Mouse (Mus musculus) cerebellum, postnatal 10 days (tissue): ENCODE data around the gene Mif.
A peak's percentile ranks its signal among the peaks of the same experiment; 100 is the strongest.
"Not testable (repeated sequence)": the region's sequence is repeated elsewhere in the genome, so short reads cannot be mapped to it uniquely, and the experiment has no call there.

Source experiments
- DNase-seq, 2 experiments: peaks; one replicate each; pipeline ENCODE4 v3.0.0; 2021; ENCODE audit warnings: mixed read lengths in 2 of 2

Mif gene

GRCm38 (mm10) chr10:75859786-75860470 is at the start of gene Mif:
TSS of gene Mif (minus strand) at chr10:75860240.
- DNase-seq = peak; percentile 93 to 94

DNA sequence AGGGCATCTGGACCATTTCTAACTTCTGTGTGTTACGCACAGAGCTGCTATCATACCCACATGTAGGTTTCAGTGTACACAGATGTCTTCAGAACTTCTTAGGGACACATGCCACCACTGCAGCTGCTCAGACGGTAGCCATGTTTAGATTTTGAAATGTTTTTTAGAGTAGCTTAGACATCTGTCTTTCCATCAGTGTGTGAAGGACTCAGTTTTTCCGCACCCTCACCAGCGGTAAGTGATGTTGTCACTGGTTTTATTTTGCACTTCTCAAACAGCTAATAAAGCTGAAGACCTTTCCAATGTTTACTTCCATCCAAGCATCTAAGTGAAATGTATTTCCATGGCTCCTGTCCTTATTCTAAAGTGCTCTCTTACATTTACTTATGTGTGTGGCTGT is 46.8 kb upstream of the Mif start:
- DNase-seq = no peak

DNA sequence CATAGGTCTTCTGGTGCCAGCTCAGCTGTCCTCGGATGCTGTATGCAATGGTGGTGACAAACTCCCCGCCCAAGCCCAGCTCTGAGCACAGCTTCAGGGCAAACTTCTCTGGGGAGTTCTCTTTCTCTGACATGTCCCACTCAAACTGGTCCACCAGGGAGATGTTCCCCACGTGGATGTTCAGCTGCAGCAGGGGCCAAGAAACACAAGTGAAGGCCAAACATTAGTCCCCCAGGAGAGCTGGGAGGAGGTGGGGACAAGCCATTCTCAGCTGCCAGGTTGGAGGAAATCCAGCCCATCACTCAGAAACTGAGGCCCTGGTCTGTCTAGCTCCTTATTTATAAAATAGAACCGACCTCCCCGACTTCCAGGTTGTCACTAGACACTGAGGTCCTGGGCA is 44.4 kb upstream of the Mif start:
- no peak for DNase-seq

GRCm38 (mm10) chr10:75898846-75899245 is 38.8 kb upstream of the Mif start:
- no peak for DNase-seq

GRCm38 (mm10) chr10:75898039-75898564 is 38.1 kb upstream of the Mif start:
- no peak for DNase-seq

DNA sequence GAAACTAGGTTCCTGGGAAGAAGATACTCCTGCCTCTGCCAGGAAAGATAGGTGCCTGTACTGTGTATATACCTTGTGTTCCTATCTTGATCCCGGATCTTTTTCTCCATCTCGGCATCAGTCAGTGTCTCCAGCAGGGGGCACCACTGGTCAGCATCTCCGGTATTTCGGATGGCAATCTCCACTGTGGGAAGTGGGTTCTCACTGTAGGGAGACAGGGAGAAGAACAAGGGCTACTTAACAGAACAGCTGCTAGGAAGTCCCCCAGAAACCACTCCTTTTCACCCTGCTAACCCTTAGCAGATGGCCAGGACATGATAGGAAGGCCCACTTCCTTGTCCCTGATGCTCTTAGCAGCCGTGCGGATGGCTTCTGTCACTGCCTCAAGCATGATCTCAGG is 37.3 kb upstream of the Mif start:
- DNase-seq = peak; percentile 86 to 93

- no peak for DNase-seq
Observed at GRCm38 (mm10) chr10:75896208-75896607, 36.2 kb upstream of the Mif start.

DNA sequence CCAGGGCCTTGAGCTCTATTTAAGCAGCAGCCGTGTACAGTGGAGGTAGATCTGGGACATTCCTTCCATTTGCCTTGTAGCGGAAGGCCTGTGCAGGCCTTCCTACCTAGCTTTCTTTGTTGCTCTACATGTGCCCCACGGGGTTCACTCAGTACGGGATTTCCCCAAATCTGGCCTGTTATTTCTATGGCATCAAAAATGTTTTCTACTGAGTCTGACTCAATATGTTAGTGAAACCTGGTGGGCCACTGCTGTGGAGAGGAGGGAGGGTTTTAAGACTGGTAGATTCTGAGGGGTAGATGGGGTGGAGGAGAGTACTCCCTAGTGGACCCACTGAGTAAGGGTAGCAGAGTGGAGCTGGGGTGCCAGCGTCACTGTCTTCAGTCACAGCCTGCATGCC is 35.7 kb upstream of the Mif start:
- no peak for DNase-seq

DNA sequence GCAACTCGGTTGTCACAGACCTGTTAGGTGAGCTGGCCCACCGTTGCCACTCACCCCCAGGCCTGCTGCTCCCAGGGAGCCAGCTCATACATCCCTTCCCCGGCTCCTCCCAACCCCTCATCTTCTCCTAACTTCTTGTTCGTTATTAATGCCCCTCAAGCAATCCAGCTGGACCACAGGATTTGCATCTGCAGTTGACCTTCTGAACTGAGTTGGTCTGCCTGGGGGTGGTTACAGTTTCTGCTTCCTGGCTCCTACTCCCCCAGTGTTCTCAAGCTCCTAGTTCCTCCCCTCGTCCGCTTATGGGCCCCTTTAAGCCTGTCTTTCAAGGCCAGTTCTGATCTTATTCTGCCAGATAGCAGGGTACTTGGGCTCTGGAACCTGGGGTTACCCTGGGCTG is 34.6 kb upstream of the Mif start:
- no peak for DNase-seq

DNA sequence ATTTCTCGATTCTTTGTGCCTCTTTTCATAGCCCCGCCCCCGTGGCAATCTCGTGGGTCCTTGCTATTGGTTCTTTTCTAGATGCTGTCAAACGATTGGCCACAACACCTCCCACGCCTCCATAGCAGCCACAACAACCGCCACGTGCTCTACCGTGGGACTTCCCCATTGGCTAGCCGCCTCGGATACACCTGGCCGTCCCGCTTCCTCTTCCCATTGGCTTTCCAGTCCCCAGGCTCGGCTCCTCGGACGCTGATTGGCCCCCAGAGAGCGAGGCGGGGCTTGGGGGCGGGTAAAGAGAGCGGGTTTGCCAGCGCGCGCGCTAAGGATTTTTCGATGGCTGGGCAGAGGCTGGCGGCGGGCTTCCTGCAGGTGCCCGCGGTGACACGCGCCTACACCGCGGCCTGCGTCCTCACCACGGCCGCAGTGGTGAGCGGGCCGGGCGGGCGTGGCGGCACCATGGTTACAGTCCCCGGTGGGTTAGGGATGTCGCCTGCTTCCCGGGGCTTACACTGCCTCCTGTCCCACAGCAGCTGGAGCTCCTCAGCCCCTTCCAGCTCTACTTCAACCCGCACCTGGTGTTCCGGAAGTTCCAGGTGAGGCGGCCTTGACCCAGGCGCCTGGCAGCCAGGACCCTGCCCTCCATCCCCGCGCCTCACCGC is 33.2 kb upstream of the Mif start, which contains the start of gene Derl3:
Gene Derl3, plus strand, starts transcription at position 325 of the 662 bp plus-strand sequence.
- peak; percentile 97 for DNase-seq

- DNase-seq = peak; percentile 66 to 68
Observed at GRCm38 (mm10) chr10:75889406-75890153, 29.5 kb upstream of the Mif start.

DNA sequence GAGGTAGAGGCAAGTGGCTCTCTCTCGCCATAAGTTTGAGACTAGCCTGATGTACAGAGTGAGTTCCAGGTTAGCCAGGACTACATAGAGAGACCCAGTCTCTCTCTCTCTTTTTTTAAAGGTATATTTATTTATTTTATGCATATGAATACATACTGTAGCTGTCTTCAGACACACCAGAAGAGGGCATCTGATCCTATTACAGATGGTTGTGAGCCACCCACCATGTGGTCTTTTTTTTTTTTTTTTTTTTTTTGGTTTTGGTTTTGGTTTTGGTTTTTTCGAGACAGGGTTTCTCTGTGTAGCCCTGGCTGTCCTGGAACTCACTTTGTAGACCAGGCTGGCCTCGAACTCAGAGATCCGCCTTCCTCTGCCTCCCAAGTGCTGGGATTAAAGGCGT is 27.5 kb upstream of the Mif start:
- DNase-seq = not testable (repeated sequence)

- no peak for DNase-seq
Observed at GRCm38 (mm10) chr10:75884742-75885141, 24.7 kb upstream of the Mif start.

- DNase-seq = peak; percentile 87
Observed at GRCm38 (mm10) chr10:75883232-75883552, 23.2 kb upstream of the Mif start.

DNA sequence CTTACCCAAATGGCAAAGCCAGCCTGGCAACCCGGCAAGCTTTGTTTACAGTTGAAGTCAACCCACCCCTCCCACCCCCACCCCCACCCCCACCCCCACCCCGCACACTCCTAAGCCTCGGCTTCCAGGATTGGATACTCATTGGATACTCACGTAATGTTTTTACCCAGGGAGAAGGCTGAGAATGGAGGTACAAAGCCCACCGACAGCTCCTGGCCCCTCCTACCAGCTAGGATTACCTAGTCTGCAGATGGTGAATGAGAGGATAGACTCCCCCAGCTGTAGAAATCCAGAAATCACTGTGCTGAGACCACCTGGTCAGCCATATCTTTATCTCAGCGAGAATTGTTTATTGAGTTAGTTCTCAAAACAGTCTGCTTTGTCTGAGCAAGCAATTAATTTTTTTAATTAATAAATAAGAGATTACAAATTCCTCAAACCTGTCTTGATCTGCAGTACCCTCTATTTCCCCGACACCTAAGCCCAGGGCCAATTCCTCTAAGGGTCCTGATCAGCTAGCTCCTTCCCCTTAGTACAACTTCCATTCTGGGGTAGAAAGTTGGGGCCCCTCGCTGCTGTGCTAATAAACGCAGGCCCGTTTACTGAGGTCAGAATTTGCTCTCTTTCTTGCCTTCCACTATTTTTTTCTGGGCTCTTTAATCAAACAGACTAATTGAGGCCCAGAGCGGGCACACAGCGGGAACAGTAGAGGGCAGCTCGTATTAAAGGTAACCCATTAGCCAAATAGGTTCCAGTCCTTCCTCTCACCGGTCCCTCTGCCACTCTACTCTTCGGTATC is 22.6 kb upstream of the Mif start:
- no peak for DNase-seq

- DNase-seq = no peak
Observed at GRCm38 (mm10) chr10:75881578-75882432, 21.8 kb upstream of the Mif start.

DNA sequence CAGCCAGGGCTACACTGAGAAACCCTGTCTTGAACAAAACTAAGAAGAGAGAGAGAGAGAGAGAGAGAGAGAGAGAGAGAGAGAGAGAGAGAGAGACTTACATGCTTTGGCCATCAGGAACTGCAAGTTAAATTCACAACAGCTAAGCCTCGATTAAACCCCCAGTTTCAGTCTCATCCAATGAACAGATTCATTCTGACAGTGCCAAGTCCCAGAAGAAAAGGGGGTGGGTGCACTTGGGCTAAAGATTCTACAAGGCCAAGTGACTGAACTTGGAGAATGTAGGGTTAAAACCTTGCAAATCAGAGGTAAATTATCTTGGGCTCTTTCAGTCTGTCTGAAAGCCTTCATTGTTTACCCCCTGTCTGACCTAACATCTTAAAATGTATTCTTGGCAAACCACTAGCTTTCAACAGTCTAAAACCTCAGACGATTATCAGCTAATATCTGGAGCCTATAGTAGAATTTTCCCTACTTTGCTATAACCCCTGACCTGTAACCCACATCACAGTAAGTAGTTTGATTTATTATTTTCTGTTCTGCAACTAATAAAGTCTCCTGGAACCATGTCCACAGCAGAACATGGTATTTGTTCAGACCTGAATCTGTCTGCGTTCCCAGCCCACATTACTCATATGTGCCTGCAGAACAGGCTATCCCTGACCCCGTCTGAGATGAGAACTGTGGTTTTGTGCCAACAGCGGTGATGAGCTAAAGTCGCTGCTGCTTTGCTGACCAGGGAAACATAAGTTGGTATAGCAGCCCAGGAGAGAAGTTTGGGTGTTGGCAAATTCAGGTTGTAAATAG is 20.9 kb upstream of the Mif start:
- DNase-seq = no peak

- DNase-seq = no peak
Observed at GRCm38 (mm10) chr10:75880351-75880750, 20.3 kb upstream of the Mif start.

GRCm38 (mm10) chr10:75878836-75879235 is 18.8 kb upstream of the Mif start:
- DNase-seq = no peak

DNA sequence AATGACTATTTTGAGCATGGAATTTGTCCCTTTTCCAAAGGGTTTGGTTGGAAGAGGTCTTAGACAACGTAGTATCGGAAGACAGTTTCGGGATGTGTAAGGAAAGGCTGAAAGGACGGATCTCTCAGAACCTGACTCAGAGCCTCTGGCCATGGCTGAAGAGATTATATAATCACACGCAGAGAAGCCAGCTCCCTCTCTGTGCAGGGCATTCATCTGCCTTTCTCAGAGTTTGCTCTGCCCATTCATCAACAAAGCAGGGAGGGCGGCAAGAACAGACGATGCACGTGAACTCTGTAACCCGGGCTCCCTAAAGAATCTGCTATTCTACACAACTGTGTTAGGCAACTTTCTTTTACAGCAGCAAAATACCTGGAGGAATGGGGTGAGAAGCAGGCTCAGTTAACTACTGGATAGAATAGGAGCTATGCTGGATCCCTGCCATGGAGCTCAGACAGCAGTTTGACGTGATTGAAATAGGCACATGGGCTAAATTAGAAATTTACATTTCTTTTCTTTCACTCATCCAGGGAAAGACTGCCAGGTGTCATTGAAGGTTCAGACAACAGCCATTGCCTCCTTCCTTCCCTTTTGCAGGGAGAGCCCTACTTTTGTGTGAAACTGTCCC is 13.6 kb upstream of the Mif start:
- DNase-seq = peak; percentile 56 to 70
